Mouse (Mus musculus) midbrain, postnatal 0 days (tissue): ENCODE results near the gene Tmigd3. TPM values are rescaled to one million over a fixed set of nuclear protein-coding genes. Genes with fewer than 3 reads are reported as not detected.

Experiments
- ATAC-seq: fragments of 200-750 bp; cut with Nextera tagmentation; 2 replicates; pipeline ENCODE4 v1.8.0; 2017; ENCODE audit warnings: moderate number of reproducible peaks, mild to moderate bottlenecking, moderate TSS enrichment, moderate library complexity; ENCODE audit not compliant: low FRiP score
- DNase-seq: peaks from one replicate; pipeline ENCODE4 v3.0.0-alpha.2; 2015; ENCODE audit warnings: low spot score
- H3K27ac ChIP-seq: fragments of 300-500 bp; sonication (generic); 2 replicates; pipeline ENCODE4 v1.5.1; 2014; ENCODE audit warnings: low read depth, mild to moderate bottlenecking, low read length, mixed read lengths
- H3K27me3 ChIP-seq: fragments of 300-500 bp; sonication (generic); 2 replicates; pipeline ENCODE4 v1.6.1; 2014; ENCODE audit warnings: low read length, control low read depth, mixed read lengths; ENCODE audit not compliant: insufficient read depth
- H3K36me3 ChIP-seq: fragments of 300-500 bp; sonication (generic); 2 replicates; pipeline ENCODE4 v1.6.1; 2014; ENCODE audit warnings: low read length, control low read depth, mixed read lengths; ENCODE audit not compliant: insufficient read depth
- H3K4me1 ChIP-seq: fragments of 300-500 bp; sonication (generic); 2 replicates; pipeline ENCODE4 v1.6.1; 2014; ENCODE audit warnings: mild to moderate bottlenecking, control low read depth, antibody characterized with exemption, low read length, mixed read lengths; ENCODE audit not compliant: insufficient read depth
- H3K4me2 ChIP-seq: fragments of 300-500 bp; sonication (generic); 2 replicates; pipeline ENCODE4 v1.6.1; 2014; ENCODE audit warnings: low read depth, mild to moderate bottlenecking, low read length, mixed read lengths; ENCODE audit not compliant: poor library complexity, severe bottlenecking
- H3K4me3 ChIP-seq: fragments of 300-500 bp; sonication (generic); 2 replicates; pipeline ENCODE4 v1.5.1; 2014; ENCODE audit warnings: low read depth, mild to moderate bottlenecking, low read length, moderate library complexity
- H3K9ac ChIP-seq: fragments of 300-500 bp; sonication (generic); replicated peaks from 2 replicates; pipeline ENCODE4 v1.6.1; 2014; ENCODE audit warnings: mild to moderate bottlenecking, low read length, moderate library complexity, mixed read lengths; ENCODE audit not compliant: poor library complexity, severe bottlenecking
- H3K9me3 ChIP-seq: fragments of 300-500 bp; sonication (generic); 2 replicates; pipeline ENCODE4 v1.6.1; 2016; ENCODE audit warnings: low read length, control low read depth
- CTCF ChIP-seq: IDR thresholded peaks from 2 replicates; pipeline ENCODE4 v1.5.1; 2016; ENCODE audit warnings: antibody characterized with exemption, mild to moderate bottlenecking
- WGBS: fragments of 180-500 bp; shearing (Covaris S2); extraction: QIAGEN DNeasy Blood & Tissue Kit; methylation state at CpG from one replicate; pipeline ENCODE4 v1.1.7; 2014; 5-methylcytosine and 5-hydroxymethylcytosine counted together
- polyA plus RNA-seq: library from polyadenylated mRNA; unstranded; fragments of >200 nt; fragmentation: Nextera tagmentation; extraction: Ambion mirVana; gene quantifications from 2 replicates; pipeline ENCODE4 v1.2.1, GENCODE M21; 2015
- total RNA-seq: library from RNA; depleted of rRNA; stranded (reverse); fragments of >200 nt; gene quantifications from 2 replicates; pipeline ENCODE4 v1.2.3, GENCODE M21; 2014; rRNA removed

The Tmigd3 gene
- total and polyA plus RNA-seq, 2 experiments from 2014 or later: not detected

DNA sequence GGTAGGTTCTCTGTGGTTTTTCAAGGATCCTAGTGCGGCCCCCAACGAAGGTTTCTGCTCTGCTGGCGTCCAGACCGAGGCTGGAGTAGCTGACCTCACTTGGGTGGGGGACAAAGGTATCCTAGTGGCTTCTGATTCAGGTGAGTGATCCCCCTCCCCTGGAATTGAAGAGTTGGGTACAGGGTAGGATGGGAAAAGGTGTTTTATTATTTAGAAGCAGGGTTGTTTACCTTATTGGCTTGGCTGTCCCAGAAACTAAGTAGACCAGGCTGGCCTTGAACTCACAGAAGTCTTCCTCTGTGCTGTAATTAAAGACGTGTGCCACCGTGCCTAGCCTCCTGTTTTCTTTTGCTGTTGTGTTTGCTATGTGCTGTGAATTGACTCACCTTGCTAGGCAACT lies 89.3 kb downstream of the Tmigd3 start, which contains the start of gene Atp5f1:
Gene Atp5f1 (minus strand): TSS at position 101 of the 400 bp plus-strand sequence.
- WGBS: 5% methylated on average over 6 of the region's 6 CpGs
- TF ChIP-seq CTCF: no peak

DNA sequence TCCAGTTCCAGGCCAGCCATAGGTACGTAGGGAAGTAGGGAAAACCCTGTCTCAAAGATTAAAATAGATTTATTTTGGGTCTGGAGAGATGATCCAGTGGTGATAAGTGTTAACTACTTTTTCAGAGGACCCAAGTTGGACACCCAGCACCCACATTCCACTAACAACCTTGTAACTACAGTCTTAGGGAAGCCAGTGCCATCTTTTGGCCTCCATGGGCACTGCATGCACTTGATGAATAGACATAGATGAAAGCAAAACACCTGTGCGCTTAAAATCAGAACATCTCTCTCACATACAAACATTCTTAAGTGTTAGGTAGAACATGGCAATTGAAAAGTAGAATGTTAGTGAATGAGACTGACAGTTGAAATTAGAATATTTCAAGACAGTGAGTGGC lies 90.0 kb downstream of the Tmigd3 start:
- no peak for ATAC-seq
- 0 out of 2 replicates have a peak, but pooled peaks cover 4% of the 10 kb centered on the region for H3K4me1 ChIP-seq
- TF ChIP-seq CTCF: peak; percentile 59
- peak overlapping the region; percentile 73; the same call in 1 of the 2 replicates for H3K4me2 ChIP-seq
- 93% methylated on average over 2 of the region's 2 CpGs for WGBS
- peak; percentile 26 for DNase-seq
- no peaks in the 10 kb centered on the region for H3K9me3 ChIP-seq
- no peak overlapping the region for H3K9ac ChIP-seq
- H3K4me3 ChIP-seq: peak overlapping the region; percentile 95; the same call in 1 of the 2 replicates
- no peak overlapping the region for H3K27ac ChIP-seq
- H3K27me3 ChIP-seq: no peaks in the 10 kb centered on the region
- peaks cover 35% of the 10 kb centered on the region for H3K36me3 ChIP-seq

More for the DNA sequence above, 89.3 kb downstream of the Tmigd3 start, which contains the start of gene Atp5f1:
- peak within 1 kb of the TSS; percentile 95 for H3K4me3 ChIP-seq
- 0 out of 2 replicates have a peak, but pooled peaks cover 4% of the 10 kb centered on the region for H3K4me1 ChIP-seq
- H3K27ac ChIP-seq: peak within 1 kb of the TSS; percentile 86
- peaks cover 29% of the 10 kb centered on the region for H3K36me3 ChIP-seq
- no peaks in the 10 kb centered on the region for H3K9me3 ChIP-seq
- peak within 1 kb of the TSS; percentile 99 for H3K9ac ChIP-seq
- no peaks in the 10 kb centered on the region for H3K27me3 ChIP-seq
- ATAC-seq (no peak), DNase-seq (no peak)
- peak within 1 kb of the TSS; percentile 73 for H3K4me2 ChIP-seq

DNA sequence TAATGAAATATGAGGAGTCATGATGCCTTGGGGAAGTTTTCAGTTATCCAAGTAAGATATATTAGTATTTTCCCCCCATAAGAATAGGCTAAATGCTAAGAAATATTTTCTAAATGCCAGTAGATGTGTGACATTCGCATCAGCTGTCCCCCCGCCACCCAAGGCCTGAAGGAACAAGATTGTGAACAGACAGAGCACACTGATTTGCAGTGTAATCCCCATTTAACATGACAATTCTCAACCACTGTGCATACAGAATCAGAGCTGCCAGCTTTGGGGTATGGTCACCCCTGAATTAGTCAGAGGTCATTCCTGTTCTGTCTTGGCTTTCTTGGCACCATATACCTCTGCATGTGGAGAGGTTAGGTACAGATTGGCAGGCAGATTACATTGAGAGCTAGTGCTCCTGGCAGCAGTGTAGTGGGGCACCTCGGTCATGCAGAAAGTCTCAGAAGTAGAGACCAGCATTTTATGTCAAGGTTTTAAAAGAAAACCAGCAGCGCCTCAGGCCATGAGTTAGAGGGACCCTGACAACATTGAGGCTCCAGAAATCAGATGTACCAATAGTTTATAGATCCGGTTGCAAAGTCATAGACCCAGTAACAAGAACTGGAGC lies 101.2 kb downstream of the Tmigd3 start:
- ATAC-seq (no peak), DNase-seq (no peak)
- peaks cover 24% of the 10 kb centered on the region for H3K36me3 ChIP-seq
- no peak overlapping the region for H3K4me2 ChIP-seq
- no peaks in the 10 kb centered on the region for H3K27me3 ChIP-seq
- H3K4me1 ChIP-seq: no peaks in the 10 kb centered on the region
- 80% methylated on average over 5 of the region's 5 CpGs for WGBS
- no peak overlapping the region for H3K4me3 ChIP-seq
- H3K9me3 ChIP-seq: no peaks in the 10 kb centered on the region
- no peak overlapping the region for H3K27ac ChIP-seq
- no peak for TF ChIP-seq CTCF
- H3K9ac ChIP-seq: no peak overlapping the region

DNA sequence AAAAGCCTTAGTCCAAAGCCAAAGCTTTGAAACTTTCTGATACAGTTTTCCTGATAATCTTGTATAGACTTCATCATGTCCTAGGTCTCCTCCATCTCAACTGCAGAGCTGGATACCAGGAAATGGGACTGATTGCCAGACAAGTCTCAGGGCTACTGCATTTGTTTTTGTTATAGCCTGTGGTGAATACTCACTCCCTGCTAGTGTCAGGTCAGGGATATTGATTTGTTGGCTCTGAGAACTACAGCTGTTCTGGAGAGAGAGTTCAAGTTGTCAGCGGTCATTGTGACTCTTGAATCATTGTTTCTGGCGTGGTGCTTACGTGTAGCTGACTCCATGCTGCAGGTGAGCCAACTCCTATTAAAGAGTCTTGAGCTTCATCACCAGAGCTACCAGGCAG lies 102.7 kb downstream of the Tmigd3 start, which contains the start of gene Ovgp1:
Gene Ovgp1 (plus strand): TSS at position 301 of the 400 bp plus-strand sequence.
- H3K36me3 ChIP-seq: peaks cover 17% of the 10 kb centered on the region
- no peaks in the 10 kb centered on the region for H3K9me3 ChIP-seq
- WGBS: 83% methylated on average over 3 of the region's 3 CpGs
- no peak within 1 kb of the TSS for H3K27ac ChIP-seq
- no peak within 1 kb of the TSS for H3K4me2 ChIP-seq
- H3K9ac ChIP-seq: no peak within 1 kb of the TSS
- no peaks in the 10 kb centered on the region for H3K4me1 ChIP-seq
- ATAC-seq: no peak
- no peaks in the 10 kb centered on the region for H3K27me3 ChIP-seq
- H3K4me3 ChIP-seq: no peak within 1 kb of the TSS
- DNase-seq: no peak
- TF ChIP-seq CTCF: no peak

Other genes with a start within 250 kb of the Tmigd3 start
- 23.0 and 28.7 TPM in 2 replicates for gene Ddx20, start 183.3 kb upstream of the Tmigd3 start, total RNA-seq
- gene Ddx20, start 183.3 kb upstream of the Tmigd3 start, polyA plus RNA-seq: 16.5 TPM in 2 replicates
- gene Inka2, start 166.3 kb upstream of the Tmigd3 start, total RNA-seq: 7.2 and 7.7 TPM in 2 replicates
- gene Inka2, start 166.3 kb upstream of the Tmigd3 start, polyA plus RNA-seq: 3.3 and 3.7 TPM in 2 replicates
- 27.1 and 32.2 TPM in 2 replicates for gene Rap1a, start 69.6 kb upstream of the Tmigd3 start, total RNA-seq
- 59.9 and 66.0 TPM in 2 replicates for gene Rap1a, start 69.6 kb upstream of the Tmigd3 start, polyA plus RNA-seq
- 0.66 and 0.77 TPM in 2 replicates for gene Adora3, start within 50 bp of the Tmigd3 start, total RNA-seq
- gene Adora3, start within 50 bp of the Tmigd3 start, polyA plus RNA-seq: 0.20 and 0.30 TPM in 2 replicates
- 0.33 and 1.0 TPM in 2 replicates for gene I830077J02Rik, start 61.8 kb downstream of the Tmigd3 start, total RNA-seq
- 0.25 and 0.40 TPM in 2 replicates for gene I830077J02Rik, start 61.8 kb downstream of the Tmigd3 start, polyA plus RNA-seq
- gene Wdr77, start 88.5 kb downstream of the Tmigd3 start, total RNA-seq: 56.4 and 65.1 TPM in 2 replicates
- gene Wdr77, start 88.5 kb downstream of the Tmigd3 start, polyA plus RNA-seq: 87.9 and 88.1 TPM in 2 replicates
- 239 and 270 TPM in 2 replicates for gene Atp5f1, start 89.2 kb downstream of the Tmigd3 start, total RNA-seq
- 539 and 548 TPM in 2 replicates for gene Atp5f1, start 89.2 kb downstream of the Tmigd3 start, polyA plus RNA-seq
- 4.8 and 6.8 TPM in 2 replicates for gene Ovgp1, start 102.8 kb downstream of the Tmigd3 start, total RNA-seq
- 4.8 and 7.6 TPM in 2 replicates for gene Ovgp1, start 102.8 kb downstream of the Tmigd3 start, polyA plus RNA-seq
- gene Pifo, start 143.7 kb downstream of the Tmigd3 start, total RNA-seq: 2.5 and 5.3 TPM in 2 replicates
- gene Pifo, start 143.7 kb downstream of the Tmigd3 start, polyA plus RNA-seq: 5.6 and 7.3 TPM in 2 replicates
- not detected in 2 replicates for gene Chil5, start 161.9 kb downstream of the Tmigd3 start, total RNA-seq
- not detected in 2 replicates for gene Chil5, start 161.9 kb downstream of the Tmigd3 start, polyA plus RNA-seq
- 0.66 and 5.7 TPM in 2 replicates for gene Chia1, start 242.3 kb downstream of the Tmigd3 start, total RNA-seq
- gene Chia1, start 242.3 kb downstream of the Tmigd3 start, polyA plus RNA-seq: 1.4 and 1.5 TPM in 2 replicates